Mouse (Mus musculus): ENCODE measurements at regions not wholly inside any gene's neighbourhood (a gene's known extent, or its start where the extent isn't known, plus 50 kb on each side); places are given as distances from the start of the nearest gene placed in this dataset.

DNA sequence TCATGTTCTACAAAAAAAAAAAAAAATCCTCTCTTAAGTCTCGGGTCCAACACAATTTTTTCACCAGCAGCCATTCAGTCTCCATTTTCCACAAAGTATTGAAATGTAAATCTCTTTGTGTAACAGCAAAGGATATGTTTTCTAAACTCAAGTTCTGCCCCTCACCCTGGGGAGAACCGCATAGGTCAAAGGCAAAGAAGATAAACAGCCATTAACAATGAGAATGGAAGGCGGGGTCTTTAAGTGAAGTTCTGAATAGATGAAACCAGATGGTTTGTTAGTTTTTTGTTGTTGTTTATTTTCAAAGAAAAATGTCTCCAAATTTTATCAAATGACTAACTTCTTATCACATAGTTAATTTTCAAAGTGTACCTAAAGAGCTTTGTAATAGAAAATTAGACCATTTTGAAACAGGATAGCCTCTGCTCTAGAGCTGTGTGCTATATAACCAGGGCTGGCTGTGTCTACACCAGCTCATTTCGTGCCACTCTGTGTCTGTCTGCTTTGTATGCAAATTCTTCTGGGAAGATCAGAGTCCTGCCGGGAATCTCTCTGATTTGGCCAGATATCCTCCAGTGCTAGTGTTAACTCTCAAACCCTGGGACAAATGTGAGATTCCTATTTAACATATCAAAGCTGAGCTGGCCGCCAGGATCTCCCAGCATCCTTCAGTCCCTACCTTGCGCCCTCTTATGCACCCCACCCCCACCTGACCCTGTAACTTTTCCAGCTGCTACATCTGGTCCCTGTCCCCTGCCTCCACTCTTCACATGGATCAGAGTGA, 240.9 kb downstream of the Qk start:
- DNase-seq = no peak

DNA sequence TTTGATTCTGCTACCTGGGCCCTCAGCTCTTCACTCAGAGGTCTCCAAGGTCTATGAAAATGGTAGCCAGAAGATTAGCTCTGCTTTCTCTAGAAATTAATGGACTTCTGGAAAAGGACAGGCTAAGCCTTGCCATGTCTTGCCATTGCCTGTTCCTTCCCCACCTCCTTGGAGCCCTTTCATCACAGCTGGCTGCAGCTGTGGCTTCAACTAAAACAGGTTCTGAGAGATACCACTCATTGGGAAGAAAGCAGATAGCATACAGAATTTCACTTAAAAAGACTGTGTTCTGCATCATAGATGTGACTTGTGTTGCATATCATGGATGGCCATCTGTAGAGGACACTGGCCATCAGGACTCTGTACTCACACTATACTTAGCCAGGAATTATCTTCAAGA, 246.4 kb downstream of the Qk start:
- DNase-seq = no peak

DNA sequence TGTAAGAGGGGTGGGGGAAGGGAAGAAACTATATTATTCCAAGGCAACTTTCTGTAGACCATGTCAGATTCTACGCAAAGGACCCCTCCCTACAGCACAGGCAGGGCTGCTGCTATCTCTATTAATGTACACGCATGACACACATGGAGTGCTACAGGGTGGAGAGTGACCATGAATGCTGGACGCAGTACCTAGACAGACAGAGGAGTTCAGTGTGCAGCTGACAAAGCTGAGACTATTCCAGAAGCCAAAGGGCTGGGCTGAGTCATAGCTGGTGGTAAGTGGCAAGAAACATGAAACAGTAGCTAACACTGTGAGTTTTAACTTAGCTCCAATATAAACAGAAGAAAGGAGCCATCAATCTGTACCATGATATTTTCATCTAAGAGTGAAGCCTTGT, 250.4 kb downstream of the Qk start:
- no peak for DNase-seq

DNA sequence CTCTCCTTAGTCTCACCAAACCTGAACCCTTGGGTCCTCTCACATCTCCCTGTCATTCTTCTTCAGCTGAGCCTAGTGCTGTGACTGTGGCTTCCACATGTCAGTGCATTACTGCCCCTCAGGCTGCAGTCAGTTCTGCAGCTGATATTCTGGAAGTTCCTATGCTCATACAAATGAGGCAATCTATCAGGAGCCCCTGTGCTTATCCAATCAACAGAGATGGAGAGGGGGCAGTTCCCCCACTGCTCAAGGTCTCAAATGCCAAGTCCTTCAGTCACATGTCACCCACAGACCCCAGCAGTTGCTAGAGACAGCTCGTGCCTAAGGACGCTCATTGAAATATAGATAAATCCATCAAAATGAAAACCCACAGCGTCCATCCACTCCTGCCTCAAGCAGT, 254.5 kb downstream of the Qk start:
- no peak for DNase-seq

DNA sequence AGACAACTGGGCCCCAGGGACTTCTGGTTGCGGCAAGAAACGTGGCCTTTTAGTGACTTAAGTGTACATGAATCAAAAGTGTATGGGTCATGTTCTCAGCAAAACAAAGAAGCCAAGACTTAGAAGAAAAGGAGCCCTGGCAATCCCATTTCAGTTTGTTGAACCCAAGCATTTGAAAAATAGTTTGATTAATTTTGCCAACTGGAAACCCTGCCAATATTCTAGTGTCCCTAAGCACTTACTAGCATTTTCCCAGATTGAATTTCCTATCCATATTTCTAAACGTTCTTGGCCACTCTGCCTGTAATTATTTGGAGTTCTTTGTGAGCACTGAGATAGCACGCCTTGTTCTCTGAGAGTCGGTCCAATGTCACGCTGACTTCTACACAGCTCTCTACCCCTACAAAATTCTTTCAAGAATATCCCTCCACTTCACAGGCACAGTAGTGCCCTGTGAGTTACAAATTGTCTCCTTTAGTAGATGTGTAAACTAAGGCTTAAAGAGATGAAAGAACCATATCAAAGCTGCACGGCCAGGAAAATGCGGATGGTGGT, 257.0 kb downstream of the Qk start:
- DNase-seq = no peak

DNA sequence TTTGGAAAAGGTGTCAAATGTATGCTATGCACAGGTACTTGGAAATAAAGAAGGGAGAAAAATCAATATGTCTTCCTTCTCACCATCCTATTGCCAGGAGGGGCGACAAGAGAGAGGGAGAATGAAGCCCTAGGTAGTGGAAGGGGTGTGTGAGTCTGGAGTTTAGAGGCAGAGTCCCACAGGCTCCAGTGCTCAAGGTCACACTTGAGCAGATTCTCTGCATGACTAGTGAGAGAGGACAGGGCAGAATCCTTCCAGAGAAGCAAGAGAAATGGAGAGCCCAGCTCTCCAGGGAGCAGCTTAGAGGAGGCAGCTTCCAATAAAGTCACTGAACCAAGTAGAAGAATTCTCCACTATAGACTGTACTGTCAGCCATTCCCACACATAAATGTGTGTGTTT, 261.9 kb downstream of the Qk start:
- DNase-seq = no peak

DNA sequence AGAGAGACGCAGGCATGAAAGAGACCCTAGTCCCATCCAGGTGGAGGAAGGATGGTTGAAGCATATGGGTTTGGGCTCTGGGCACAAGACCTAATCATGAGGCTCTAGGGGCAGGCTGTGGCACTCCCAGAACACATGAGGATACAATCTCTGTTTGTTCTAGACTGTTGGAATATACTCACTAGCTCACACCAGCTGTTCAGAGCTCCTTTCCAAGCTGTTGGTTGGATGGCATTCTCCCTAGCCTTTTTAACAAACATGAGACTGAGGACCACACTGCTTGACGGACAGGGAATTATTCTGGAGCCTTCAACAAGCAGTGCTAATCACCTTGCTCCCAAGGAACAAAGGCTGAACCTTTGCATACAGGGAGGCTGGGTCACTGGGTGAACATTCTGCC, 263.6 kb downstream of the Qk start:
- DNase-seq = no peak

DNA sequence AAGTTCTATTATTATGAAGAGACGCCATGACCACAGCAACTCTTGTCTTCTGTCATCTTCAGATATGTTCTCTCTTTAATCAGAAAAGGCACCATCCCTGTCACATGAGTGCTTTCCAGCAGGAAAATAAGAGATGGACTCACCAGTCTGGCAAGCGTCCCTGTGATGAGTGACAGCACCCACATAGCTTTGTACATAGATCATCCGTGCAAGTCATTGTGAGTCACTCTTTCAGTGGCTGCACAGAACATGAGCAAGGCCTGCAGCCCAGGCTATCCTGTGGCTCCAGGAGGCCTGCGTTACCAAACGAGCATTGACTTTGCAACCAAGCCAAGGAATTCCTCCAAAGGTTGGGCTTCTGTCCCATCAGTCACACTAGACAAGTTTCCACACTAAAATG, 265.3 kb downstream of the Qk start:
- DNase-seq = no peak

DNA sequence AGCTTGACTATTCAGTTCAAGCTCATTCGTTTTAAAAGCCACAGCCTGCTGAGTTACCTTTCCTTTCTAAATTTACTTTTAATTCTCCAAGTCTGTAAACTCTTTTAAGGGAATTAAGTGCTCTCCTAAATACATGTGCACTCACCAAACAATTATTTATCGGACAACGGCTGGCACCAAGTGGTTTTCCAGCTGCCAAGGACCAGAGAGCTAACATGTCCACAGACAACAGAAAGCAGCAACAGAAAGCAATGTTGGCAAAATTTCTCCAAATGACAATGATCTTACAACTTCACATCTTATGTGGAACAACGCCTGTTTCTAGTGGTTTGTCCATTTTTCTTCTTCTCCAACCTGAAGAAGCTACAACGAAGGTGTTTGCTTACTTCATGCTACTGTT, 275.3 kb downstream of the Qk start:
- DNase-seq = no peak

DNA sequence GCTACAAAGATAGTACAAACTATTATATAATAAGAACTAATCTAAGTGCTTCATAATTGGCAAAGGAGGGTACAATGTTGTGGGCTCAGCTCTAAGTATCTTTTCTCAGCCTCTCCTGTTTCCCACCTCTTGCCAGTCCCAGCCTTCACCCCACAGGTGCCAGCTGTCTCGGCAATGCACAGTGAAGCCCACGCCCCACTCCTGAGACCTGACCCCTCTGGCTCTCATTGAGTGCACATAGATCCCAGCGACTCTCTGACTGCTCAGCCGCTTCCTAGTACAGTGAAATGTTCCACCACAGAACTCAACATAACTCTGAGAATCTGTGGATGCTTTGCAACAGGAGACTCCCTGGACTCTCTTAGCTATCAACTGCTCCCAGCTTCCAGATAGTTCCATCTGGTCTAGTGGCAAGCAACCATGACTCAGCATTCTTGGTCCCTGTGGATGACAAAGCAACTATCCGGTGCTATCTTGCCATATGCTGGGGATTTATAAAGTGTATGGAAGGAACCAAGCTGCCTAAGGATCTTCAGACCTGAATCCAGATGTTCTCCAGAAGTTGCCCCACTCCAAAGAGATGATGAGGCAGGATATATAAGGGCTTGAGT, 277.5 kb downstream of the Qk start:
- no peak for DNase-seq

DNA sequence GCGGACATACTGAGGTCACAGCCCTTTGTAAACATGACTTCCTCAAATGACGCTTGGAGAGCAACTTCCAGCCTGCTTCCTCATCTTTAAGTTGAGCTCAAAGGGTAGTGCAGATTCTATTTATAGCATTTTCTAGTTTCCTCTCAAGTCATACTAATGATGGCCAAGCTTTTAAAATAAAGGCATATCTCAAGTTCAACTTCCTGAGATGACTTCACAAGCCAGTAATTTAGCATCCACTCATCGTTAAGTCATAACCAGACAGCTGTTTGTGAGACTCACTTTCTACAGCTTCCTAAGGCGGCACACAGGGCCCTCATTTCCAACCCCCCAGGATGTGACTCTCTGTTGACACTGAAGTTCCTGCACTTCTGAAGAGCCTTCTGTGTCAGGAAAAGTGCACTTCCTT, 278.7 kb downstream of the Qk start:
- DNase-seq = no peak

DNA sequence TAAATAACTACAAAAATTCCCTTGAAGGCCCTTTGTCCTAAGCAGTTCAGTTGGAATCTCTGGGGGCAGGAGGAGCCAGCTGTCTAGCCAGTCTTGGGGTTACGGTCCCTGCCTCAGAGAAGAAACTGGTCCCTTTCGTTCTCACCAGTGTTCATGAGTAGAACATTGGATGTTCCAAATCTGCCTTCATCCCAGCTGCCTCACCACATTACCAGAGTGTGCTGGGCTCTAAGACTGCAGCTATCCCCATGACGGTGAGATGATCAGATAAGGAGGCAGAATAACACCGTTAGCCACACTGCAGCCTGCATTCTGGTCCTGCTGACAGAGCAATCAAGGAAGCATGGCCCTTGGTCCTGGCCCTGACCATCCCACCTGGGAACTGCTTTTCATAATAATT, 279.3 kb downstream of the Qk start:
- DNase-seq = no peak

DNA sequence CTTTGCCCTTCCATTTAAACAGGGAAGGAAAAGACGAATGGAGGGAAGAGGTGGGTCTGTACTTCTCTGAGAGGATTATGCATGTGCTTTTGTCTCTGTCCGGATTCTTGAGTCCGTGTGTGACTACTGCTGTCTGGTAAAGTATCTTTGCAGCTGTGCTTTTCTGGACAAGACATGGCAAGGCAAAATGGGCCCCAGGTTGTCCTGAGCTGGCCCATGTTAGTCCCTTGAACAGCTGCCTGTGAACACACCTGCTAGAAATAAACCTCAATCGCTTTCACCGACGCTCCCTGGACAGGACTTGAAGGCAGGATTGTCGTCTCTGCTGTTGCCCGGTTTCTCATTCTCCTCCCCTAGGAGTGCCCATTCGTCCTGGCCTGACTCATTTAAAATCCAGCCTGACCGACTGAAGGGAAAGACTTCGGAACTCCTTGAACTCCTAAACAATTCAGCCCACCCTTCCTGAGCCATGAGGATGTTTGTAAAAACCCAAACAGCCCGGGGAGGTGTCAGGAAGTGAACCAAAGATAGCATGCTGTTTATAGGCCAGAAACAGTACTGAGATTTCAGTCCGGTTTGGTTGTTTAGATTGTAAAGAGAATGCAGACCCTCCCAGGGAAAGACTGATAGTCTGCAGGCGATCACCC, 281.7 kb downstream of the Qk start:
- DNase-seq = no peak

DNA sequence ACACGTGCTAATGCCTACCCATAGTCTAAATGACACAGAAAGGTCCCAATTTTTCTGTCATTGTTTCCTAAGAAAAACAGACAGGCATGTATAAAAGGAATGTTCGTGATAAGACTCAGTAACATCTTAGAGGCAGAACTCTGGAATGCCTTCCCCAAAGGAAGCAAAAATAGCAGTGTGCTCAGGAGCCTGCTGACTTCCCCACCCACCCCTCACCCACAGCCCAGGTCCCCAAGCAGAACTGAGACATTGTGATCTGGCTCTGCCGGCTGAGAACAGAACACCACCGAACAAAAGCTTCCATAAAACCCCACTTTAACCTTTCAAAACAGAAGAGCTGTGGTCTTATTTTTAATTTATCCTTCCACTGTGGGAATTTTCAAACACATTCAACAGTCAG, 286.1 kb downstream of the Qk start:
- DNase-seq = no peak

DNA sequence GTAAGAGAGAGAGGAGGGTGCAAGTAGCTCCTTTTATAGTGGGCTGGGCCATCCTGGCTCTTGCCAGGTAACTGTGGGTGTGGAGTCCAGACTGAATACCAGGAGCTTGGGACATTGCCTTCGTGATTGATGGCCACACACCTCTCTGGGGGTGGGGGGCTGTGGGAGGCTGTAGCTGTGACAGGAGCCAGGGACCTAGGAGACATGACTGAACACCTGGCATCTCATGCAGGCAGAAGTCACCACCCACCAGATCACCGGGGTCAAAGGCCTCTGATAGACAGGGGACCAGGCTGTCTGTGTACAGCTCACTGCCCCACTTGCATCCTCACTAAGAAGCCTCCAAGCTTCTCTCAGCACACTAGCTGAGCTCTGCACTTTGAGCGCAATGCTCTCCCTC, 288.6 kb downstream of the Qk start:
- no peak for DNase-seq

DNA sequence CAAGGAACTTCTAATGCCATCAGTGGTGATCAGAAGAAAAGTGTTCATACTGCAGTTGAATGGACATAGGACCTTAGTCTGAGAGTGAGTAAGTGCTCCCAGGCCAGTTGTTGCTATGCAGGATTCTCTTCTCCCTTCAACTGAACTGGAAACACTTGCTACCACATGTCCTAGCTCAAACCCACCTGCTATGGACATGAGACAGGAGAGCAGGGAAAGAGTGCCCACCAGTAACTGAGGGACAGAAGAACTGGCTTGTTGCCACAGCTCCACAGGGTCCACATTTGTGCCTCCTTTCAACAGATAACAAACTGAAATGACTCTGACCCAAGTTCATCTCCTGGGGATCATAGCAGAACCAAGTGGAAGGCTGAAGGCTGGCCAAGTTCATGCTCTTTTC, 292.9 kb downstream of the Qk start:
- no peak for DNase-seq

DNA sequence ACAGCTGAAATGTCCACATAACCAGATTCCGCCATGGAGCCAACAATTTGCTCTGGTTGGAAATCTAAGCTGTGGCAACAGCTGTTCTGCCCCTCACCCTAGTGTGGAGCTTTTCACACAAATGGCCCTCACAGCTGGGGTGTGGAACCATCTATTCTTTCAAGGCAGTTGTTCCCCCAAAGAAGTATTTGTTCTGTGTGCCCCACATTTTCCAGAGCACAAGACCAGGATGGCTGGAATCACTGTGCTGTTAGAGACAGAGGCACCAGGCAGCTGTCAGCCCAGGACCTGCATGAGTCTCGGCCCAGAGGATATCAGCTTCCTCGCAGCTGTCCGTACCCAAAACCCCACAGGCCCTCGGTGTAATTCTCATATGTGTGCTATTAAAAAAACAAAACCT, 294.4 kb downstream of the Qk start:
- no peak for DNase-seq

DNA sequence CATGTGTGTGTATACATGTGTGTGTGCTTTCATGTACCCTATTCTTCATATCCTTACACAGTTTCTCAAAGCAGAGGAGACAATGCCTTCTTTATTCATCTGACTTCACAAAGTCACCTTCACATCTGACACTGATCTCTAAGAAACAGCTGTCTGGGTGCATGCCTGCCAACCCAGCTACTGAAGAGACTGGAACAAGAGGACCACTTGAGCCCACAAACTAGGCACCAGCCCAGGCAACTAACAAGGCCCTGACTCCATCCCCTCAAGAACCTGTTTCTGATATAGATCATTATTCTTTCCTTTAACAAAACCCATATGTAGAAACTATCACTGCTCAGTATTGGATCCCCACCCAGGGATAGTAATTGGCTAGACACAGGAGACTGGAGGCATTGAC, 295.3 kb downstream of the Qk start:
- DNase-seq = no peak

DNA sequence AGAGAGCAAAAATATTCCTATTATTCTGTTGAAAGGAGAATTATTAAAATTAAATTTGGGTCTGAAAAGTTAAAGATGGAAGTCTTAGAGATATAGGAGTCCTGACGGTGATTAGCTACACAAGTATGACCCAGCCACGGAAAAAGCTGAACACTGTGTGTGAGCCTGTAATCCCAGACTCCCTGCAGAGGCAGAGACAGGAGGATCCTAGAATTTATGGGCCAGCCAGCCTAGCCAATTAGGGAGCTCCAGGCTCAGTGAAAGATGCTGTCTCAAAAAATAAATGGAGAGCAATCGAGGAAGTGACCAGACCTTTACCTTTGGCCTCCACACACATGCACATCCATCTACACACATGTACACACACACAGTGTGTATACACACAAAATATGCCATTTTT, 307.5 kb downstream of the Qk start:
- no peak for DNase-seq

DNA sequence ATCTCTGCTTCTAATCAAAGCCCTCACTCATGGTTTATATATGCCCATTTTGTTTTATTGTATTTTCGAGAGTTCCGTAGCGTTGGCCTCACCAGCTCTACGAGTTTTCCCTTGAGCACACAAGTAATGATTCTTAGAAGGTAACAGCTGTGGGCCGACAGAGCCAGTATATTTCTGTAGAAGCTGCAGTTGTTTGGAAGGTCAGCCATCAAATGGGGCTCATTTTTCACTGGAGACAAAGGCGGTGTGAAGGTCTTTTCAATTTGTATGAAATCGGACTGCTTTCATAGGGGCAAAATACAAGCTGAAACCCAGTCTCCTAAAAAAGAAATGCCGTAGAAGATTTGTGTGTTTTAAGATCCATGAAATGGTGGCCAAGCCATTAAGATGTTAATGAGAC, 307.9 kb downstream of the Qk start:
- DNase-seq = no peak

DNA sequence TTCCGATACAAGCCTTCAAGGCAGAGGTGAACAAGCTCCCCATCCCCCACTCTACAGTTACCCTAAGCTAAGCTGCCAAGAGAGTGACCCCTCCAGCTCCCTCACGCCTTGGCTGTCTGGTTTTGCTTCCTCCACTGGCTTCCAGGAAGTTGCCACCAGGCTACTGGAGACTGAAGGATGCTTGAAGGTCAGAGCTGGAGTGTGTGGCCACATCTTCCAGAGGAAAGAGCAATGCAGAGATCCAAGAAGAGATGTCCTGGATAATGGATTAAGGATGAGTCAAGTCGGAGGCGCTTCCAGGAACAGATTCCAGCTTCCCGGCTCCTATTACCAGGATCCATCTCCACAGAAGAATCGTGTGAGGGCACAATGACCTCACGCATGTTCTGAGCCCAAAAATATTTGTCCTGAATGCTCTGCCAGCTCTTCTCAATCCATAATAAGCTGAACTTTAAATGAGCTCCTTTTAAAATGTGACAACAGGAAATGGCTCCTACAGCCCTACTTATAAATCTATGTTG, 318.5 kb downstream of the Qk start:
- no peak for DNase-seq

DNA sequence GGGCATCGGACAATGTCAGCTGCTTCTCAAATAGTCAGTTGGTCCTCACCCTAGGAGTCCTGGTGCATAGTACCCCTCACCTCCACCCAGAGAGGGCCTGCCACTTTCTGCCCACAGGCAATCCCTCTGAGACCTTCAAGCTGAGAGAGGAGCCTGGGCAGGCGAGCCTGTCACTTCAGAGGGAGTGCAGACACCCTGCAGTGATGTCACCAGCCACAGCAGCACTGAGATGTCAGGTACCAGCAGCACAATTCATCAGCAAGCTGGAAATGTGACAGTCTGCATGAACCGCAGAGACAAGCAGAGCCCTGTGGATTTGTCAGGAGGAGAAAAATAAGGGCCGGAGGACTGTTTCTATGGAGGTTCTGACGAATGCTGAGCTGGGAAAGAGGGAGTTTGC, 324.3 kb downstream of the Qk start:
- DNase-seq = no peak

DNA sequence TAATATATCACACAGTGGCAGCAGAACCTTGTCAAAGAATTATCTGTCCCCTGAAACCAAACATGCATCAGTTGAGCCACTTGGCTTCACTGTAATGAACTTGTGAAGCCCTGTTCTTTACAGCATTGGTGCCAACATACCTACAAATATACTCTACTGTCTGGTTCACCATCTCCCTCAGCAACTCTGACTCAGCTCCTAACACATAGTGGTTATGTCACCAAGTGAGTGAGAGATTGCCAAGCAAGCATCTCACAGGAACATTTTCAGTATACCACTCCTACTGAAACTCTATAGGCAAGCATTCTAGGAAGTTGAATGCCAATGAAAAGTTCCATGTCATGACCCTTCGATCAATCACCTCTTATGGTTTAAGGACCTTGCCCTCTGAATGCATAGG, 321.2 kb upstream of the Pabpc6 start:
- DNase-seq = no peak

DNA sequence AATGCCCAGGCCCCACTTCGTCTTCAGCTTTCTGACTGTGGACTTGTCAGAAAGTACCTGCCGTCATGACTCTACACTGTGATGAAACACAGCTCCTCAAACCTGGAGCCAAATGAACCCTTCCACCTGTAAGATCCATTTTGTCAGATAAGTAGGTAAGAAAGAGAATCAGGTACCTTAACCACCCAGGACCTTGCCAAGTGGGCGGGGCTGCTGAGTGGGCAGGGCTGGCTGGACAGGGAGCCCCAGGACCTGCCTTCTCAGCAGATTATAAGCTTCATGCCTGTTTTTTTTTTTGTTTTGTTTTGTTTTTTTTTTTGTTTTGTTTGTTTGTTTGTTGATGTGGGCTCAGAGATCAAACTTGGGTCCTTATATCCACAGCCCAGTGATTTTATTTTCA, 311.8 kb upstream of the Pabpc6 start:
- no peak for DNase-seq

All from cerebellum, adult 18-20 months (tissue).